Mouse (Mus musculus): ENCODE data around the gene Nps. TPM values are rescaled to one million over a fixed set of nuclear protein-coding genes. Genes with fewer than 3 reads are reported as not detected.

The Nps gene
- not detected in 2 replicates for polyA plus RNA-seq (2015; fragmentation: Nextera tagmentation; extraction: Ambion mirVana)

DNA sequence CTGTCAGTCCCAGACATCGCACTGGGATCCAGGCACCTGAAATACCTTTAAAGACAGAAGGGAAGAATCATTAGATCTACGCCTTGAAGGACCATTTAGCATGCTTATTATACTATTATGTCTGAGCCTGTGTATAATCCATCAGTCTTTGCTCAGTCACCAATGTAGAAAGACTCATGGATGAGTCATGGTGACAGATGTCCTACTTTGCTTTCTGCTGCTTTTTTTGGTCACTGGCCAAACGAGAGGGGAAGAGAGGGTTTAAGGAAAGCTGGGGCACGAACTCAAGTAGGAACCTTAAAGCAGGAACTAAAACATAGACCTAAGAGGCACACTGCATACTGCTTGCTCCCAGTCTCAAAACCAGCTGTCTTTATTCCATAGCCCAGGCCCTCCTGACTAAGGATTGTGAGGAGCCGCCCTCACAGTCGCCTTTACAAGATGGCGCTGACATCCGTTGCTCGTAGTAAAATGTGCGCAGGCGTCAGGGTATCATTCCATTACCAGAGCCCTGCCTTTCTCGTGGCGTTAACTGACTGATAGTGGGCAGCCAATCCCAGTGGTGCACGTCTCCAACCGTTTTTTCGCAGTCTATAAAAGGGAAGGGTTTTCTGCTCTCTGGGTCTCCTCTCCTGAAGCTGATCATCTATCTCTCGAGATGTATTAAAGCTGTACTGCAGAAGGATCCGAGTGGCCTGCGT, at the start of gene Nps:
Gene Nps (plus strand): TSS at position 651 of the 701 bp plus-strand sequence.

Other genes starting within 250 kb of the Nps start
- not detected in 2 replicates for gene Foxi2, start 151.6 kb downstream of the Nps start, polyA plus RNA-seq (2015; fragmentation: Nextera tagmentation; extraction: Ambion mirVana)